Mouse (Mus musculus) hindbrain, embryonic 16.5 days (tissue): ENCODE data around the gene Uxt. TPM values are rescaled to one million over a fixed set of nuclear protein-coding genes. Genes with fewer than 3 reads are reported as not detected.

Experiments
- ATAC-seq: fragments of 200-750 bp; cut with Nextera tagmentation; 2 replicates; pipeline ENCODE4 v1.8.0; 2017; ENCODE audit warnings: moderate TSS enrichment, moderate library complexity
- H3K27ac ChIP-seq: fragments of 300-500 bp; sonication (generic); 2 replicates; pipeline ENCODE4 v1.5.1; 2014; ENCODE audit warnings: low read depth, mild to moderate bottlenecking, control low read depth, low read length, moderate library complexity
- H3K27me3 ChIP-seq: fragments of 300-500 bp; sonication (generic); replicated peaks from 2 replicates; pipeline ENCODE4 v1.6.1; 2014; ENCODE audit warnings: low read length; ENCODE audit not compliant: control insufficient read depth, insufficient read depth
- H3K36me3 ChIP-seq: fragments of 300-500 bp; sonication (generic); 2 replicates; pipeline ENCODE4 v1.6.1; 2014; ENCODE audit warnings: mild to moderate bottlenecking, low read length, moderate library complexity, mixed read lengths; ENCODE audit not compliant: control insufficient read depth, insufficient read depth
- H3K4me1 ChIP-seq: fragments of 300-500 bp; sonication (generic); 2 replicates; pipeline ENCODE4 v1.6.1; 2014; ENCODE audit warnings: low read depth, low read length; ENCODE audit not compliant: control insufficient read depth, insufficient read depth
- H3K4me2 ChIP-seq: fragments of 300-500 bp; sonication (generic); 2 replicates; pipeline ENCODE4 v1.6.1; 2014; ENCODE audit warnings: mild to moderate bottlenecking, low read length, control low read depth, moderate library complexity
- H3K4me3 ChIP-seq: fragments of 300-500 bp; sonication (generic); 2 replicates; pipeline ENCODE4 v1.5.1; 2014; ENCODE audit warnings: mild to moderate bottlenecking, low read length, control low read depth, moderate library complexity
- H3K9ac ChIP-seq: fragments of 300-500 bp; sonication (generic); 2 replicates; pipeline ENCODE4 v1.6.1; 2014; ENCODE audit warnings: low read depth, mild to moderate bottlenecking, control low read depth, low read length, moderate library complexity
- H3K9me3 ChIP-seq: fragments of 300-500 bp; sonication (generic); 2 replicates; pipeline ENCODE4 v1.6.1; 2014; ENCODE audit warnings: mild to moderate bottlenecking, low read length, moderate library complexity; ENCODE audit not compliant: control insufficient read depth
- WGBS: fragments of 180-500 bp; shearing (Covaris S2); extraction: QIAGEN DNeasy Blood & Tissue Kit; methylation state at CpG from one replicate; pipeline ENCODE4 v1.1.7; 2014; 5-methylcytosine and 5-hydroxymethylcytosine counted together
- polyA plus RNA-seq: library from polyadenylated mRNA; unstranded; fragments of >200 nt; fragmentation: Nextera tagmentation; extraction: Ambion mirVana; gene quantifications from 2 replicates; pipeline ENCODE4 v1.2.1, GENCODE M21; 2015

The Uxt gene
- polyA plus RNA-seq, 1 experiment from 2014 or later = 25.3 TPM

GRCm38 (mm10) chrX:20921366-20921765 lies 40.5 kb downstream of the Uxt start:
- Histone ChIP-seq H3K27me3 (no peaks in the 10 kb centered on the region), H3K9me3 (no peaks in the 10 kb centered on the region; the same call in 1 of the 2 replicates), H3K36me3 (no peaks in the 10 kb centered on the region; the same call in 1 of the 2 replicates), H3K4me1 (no peaks in the 10 kb centered on the region), H3K4me2 (peak overlapping the region; percentile 51), H3K27ac (peak overlapping the region; percentile 64; the same call in 1 of the 2 replicates), H3K9ac (no peak overlapping the region; the same call in 1 of the 2 replicates), H3K4me3 (peak overlapping the region; percentile 63)
- 41% methylated on average over 5 of the region's 5 CpGs for WGBS
- peak; percentile 7 for ATAC-seq

GRCm38 (mm10) chrX:20920844-20921364 lies 40.9 kb downstream of the Uxt start, which contains the start of gene Syn1:
Gene Syn1, minus strand, starts transcription at chrX:20921004.
- Histone ChIP-seq H3K9ac (peak within 1 kb of the TSS; percentile 77), H3K27me3 (no peaks in the 10 kb centered on the region), H3K4me3 (peak within 1 kb of the TSS; percentile 63), H3K9me3 (no peaks in the 10 kb centered on the region; the same call in 1 of the 2 replicates), H3K4me2 (peak within 1 kb of the TSS; percentile 51), H3K4me1 (no peaks in the 10 kb centered on the region), H3K36me3 (no peaks in the 10 kb centered on the region), H3K27ac (peak within 1 kb of the TSS; percentile 84)
- WGBS = 12% methylated on average over 17 of the region's 44 CpGs
- peak; percentile 97 for ATAC-seq

DNA sequence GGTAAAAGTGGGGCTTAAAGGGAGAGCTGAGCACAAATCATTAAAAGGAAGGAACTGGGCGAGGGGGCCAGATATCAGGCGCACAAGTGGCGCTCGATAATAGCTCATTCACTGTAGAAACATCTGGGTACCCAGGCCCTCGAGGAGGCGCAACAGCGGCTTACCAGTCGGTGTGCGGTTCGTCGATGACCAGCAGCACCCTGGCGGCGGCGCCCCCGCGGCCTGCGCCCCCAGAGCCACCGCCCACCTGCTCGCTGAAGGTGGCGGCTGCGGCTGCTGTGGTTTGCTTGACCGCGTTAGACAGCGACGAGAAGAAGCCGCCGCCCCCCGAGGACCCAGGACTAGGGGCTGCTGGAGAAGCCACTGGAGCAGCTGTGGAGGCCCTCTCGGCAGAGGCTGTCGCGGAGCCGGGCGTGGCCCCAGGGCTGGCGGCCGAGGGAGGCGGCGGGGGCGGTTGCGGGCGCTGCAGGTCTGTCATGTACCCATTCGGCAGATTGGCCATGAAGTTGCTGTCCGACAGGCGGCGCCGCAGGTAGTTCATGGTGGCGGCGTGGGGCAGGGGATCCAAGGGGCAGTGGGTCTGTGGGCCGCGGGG lies 41.5 kb downstream of the Uxt start:
- Histone ChIP-seq H3K9ac (peak overlapping the region; percentile 77), H3K9me3 (no peaks in the 10 kb centered on the region; the same call in 1 of the 2 replicates), H3K27me3 (no peaks in the 10 kb centered on the region), H3K27ac (peak overlapping the region; percentile 84), H3K4me1 (no peaks in the 10 kb centered on the region), H3K36me3 (no peaks in the 10 kb centered on the region), H3K4me3 (peak overlapping the region; percentile 63), H3K4me2 (peak overlapping the region; percentile 51)
- 17% methylated on average over 36 of the region's 49 CpGs for WGBS
- ATAC-seq = peak; percentile 46

- H3K4me1 ChIP-seq = no peaks in the 10 kb centered on the region
- H3K9me3 ChIP-seq = no peaks in the 10 kb centered on the region
- H3K27ac ChIP-seq = no peak overlapping the region
- ATAC-seq = no peak
- no peak overlapping the region for H3K4me3 ChIP-seq
- H3K9ac ChIP-seq = no peak overlapping the region
- H3K36me3 ChIP-seq = no peaks in the 10 kb centered on the region
- no peaks in the 10 kb centered on the region for H3K27me3 ChIP-seq
- H3K4me2 ChIP-seq = no peak overlapping the region
These were observed 46.7 kb downstream of the Uxt start for GRCm38 (mm10) chrX:20915075-20915474.

DNA sequence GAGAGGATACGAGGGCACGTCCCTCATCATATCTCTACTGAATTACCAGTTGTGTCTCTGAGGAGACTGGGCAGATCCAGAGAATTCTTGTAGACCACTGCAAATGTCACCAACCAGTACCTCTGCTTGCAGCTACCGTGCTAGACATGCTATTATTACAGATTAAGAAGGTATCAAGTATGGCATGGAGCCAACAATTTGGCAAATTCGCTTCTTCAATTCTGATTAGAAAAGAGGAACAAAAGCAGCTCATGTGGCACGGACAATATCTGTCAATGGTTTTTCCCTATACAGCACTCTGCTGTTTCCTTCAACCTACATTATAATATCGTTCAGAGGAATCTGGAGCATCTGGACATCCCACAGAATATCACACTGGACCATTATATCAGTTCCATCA lies 48.1 kb downstream of the Uxt start:
- H3K9me3 ChIP-seq = no peaks in the 10 kb centered on the region
- H3K4me1 ChIP-seq = no peaks in the 10 kb centered on the region
- no peak overlapping the region for H3K9ac ChIP-seq
- H3K27ac ChIP-seq = no peak overlapping the region
- H3K36me3 ChIP-seq = 0 out of 2 replicates have a peak, but pooled peaks cover 2% of the 10 kb centered on the region
- H3K4me2 ChIP-seq = no peak overlapping the region
- no peak overlapping the region for H3K4me3 ChIP-seq
- 88% methylated on average over 6 of the region's 6 CpGs for WGBS
- ATAC-seq = no peak
- no peaks in the 10 kb centered on the region for H3K27me3 ChIP-seq

- Histone ChIP-seq H3K27me3 (no peaks in the 10 kb centered on the region), H3K9me3 (0 out of 2 replicates have a peak, but pooled peaks cover 2% of the 10 kb centered on the region), H3K27ac (no peak overlapping the region), H3K36me3 (0 out of 2 replicates have a peak, but pooled peaks cover 2% of the 10 kb centered on the region), H3K4me2 (no peak overlapping the region), H3K4me3 (no peak overlapping the region), H3K4me1 (no peaks in the 10 kb centered on the region), H3K9ac (no peak overlapping the region)
- no peak for ATAC-seq
- 36% methylated on average over 3 of the region's 3 CpGs for WGBS
These were observed 51.7 kb downstream of the Uxt start for GRCm38 (mm10) chrX:20910074-20910473.

Other genes with a start within 250 kb of the Uxt start
- 388 and 428 TPM in 2 replicates for gene Araf, start 164.2 kb downstream of the Uxt start, polyA plus RNA-seq
- 3.1 and 6.0 TPM in 2 replicates for gene Timp1, start 91.9 kb downstream of the Uxt start, polyA plus RNA-seq
- 76.9 and 100 TPM in 2 replicates for gene Syn1, start 41.0 kb downstream of the Uxt start, polyA plus RNA-seq
- gene Cfp, start 30.5 kb downstream of the Uxt start, polyA plus RNA-seq = 4.0 and 5.6 TPM in 2 replicates
- 15.9 and 18.2 TPM in 2 replicates for gene Elk1, start 11.4 kb downstream of the Uxt start, polyA plus RNA-seq
- 6.8 and 7.8 TPM in 2 replicates for gene Zfp182, start 100.3 kb upstream of the Uxt start, polyA plus RNA-seq
- not detected in 2 replicates for gene Spaca5, start 106.4 kb upstream of the Uxt start, polyA plus RNA-seq
- 4.5 and 5.8 TPM in 2 replicates for gene Zfp300, start 127.5 kb upstream of the Uxt start, polyA plus RNA-seq
- gene Ssxa1, start 153.8 kb upstream of the Uxt start, polyA plus RNA-seq = not detected in 2 replicates
- not detected in 2 replicates for gene Gm21876, start 213.6 kb upstream of the Uxt start, polyA plus RNA-seq